Mouse (Mus musculus) E14TG2a.4 (cell line): ENCODE measurements at regions not wholly inside any gene's neighbourhood (a gene's known extent, or its start where the extent isn't known, plus 50 kb on each side); places are given as distances from the start of the nearest gene placed in this dataset.

Experiments
- H3K27me3 ChIP-seq: 2 replicates; pipeline ENCODE4 v1.6.1; 2014; ENCODE audit warnings: low read length, control low read depth; ENCODE audit not compliant: insufficient read depth
- H3K36me3 ChIP-seq: 2 replicates; pipeline ENCODE4 v1.6.1; 2014; ENCODE audit warnings: low read length, control low read depth; ENCODE audit not compliant: insufficient read depth
- H3K4me1 ChIP-seq: replicated peaks from 2 replicates; pipeline ENCODE4 v1.6.1; 2014; ENCODE audit warnings: low read depth, low read length, control low read depth
- H3K4me3 ChIP-seq: replicated peaks from 2 replicates; pipeline ENCODE4 v1.5.1; 2014; ENCODE audit warnings: mild to moderate bottlenecking, low read length
- H3K9me3 ChIP-seq: 2 replicates; pipeline ENCODE4 v1.6.1; 2014; ENCODE audit warnings: low read length, control low read depth
- CTCF ChIP-seq: conservative IDR thresholded peaks from 2 replicates; pipeline ENCODE4 v1.5.1; 2014; ENCODE audit warnings: low read length
- NANOG ChIP-seq: IDR thresholded peaks from 2 replicates; pipeline ENCODE4 v1.6.1; 2014; ENCODE audit warnings: borderline replicate concordance, low read length, mixed read lengths
- POU5F1 ChIP-seq: IDR thresholded peaks from 2 replicates; pipeline ENCODE4 v1.6.1; 2014; ENCODE audit warnings: low read length, borderline replicate concordance

DNA sequence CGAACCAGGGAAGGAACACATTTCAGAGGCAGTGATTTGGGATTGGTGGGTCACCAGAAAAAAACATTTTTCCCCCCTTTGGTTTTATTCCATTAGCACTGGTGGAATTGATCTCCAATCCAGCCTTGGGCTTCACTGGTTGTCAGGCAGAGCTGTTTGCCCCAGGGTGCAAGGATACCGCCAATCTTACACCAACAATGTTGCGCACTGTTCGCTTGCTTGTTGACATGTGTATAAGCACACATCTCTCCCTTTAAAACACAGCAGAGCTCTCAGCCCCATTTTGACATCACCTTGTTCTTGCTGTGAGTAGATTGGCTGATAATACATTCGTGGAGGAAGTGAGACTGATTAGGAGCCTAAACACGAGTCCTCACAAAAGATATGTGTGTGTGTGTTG, 333.1 kb upstream of the Atp5g3 start:
- no peak overlapping the region for H3K4me3 ChIP-seq
- no peaks in the 10 kb centered on the region for H3K27me3 ChIP-seq
- no peaks in the 10 kb centered on the region for H3K9me3 ChIP-seq
- no peaks in the 10 kb centered on the region for H3K4me1 ChIP-seq
- no peaks in the 10 kb centered on the region for H3K36me3 ChIP-seq
- no peak for TF ChIP-seq CTCF
- TF ChIP-seq NANOG, result no peak
- no peak for TF ChIP-seq POU5F1

DNA sequence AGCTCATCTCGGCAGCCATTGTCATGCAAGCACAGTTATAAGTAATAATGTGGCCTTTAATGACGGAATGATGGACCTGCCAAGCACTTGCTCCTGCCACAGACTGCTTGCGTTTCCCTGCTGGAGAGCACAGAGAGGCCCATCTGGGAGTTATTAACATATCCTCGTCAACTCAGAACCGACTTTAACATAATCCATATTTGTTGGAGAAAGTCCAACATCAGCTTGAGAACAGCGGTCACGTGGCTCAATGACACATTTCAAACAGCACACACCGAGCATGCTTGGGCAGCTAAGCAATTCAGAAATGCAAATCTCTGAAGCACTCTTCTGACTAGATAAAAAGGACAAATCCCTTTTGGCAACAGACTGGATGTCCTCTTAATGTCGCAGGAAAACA, 332.7 kb upstream of the Atp5g3 start:
- Histone ChIP-seq H3K9me3 (no peaks in the 10 kb centered on the region), H3K4me1 (no peaks in the 10 kb centered on the region), H3K4me3 (no peak overlapping the region), H3K27me3 (no peaks in the 10 kb centered on the region), H3K36me3 (no peaks in the 10 kb centered on the region)
- TF ChIP-seq POU5F1, result no peak
- TF ChIP-seq CTCF, result no peak
- TF ChIP-seq NANOG, result no peak

DNA sequence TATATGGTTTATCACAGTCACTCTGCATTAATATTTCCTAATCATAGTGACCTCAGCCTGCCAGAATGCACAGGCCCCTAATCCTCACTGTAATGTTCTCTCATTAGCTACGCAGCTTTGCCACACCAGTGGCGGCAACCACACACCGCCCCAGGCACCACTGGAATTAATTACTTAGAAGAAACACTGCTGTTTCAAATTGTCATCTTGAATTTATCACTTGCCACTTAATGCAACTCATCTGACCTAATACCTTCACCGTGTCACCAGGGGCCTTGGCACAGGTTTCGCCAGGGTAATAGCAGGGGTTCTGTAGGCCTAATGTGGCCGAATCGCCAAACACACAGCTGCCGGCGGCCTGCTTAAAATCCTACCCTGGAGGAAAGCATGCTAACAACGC, 328.5 kb upstream of the Atp5g3 start:
- H3K4me3 ChIP-seq, result no peak overlapping the region
- no peak for TF ChIP-seq CTCF
- TF ChIP-seq NANOG, result no peak
- TF ChIP-seq POU5F1, result no peak
- no peaks in the 10 kb centered on the region for H3K27me3 ChIP-seq
- H3K36me3 ChIP-seq, result no peaks in the 10 kb centered on the region
- H3K9me3 ChIP-seq, result no peaks in the 10 kb centered on the region
- no peaks in the 10 kb centered on the region for H3K4me1 ChIP-seq

DNA sequence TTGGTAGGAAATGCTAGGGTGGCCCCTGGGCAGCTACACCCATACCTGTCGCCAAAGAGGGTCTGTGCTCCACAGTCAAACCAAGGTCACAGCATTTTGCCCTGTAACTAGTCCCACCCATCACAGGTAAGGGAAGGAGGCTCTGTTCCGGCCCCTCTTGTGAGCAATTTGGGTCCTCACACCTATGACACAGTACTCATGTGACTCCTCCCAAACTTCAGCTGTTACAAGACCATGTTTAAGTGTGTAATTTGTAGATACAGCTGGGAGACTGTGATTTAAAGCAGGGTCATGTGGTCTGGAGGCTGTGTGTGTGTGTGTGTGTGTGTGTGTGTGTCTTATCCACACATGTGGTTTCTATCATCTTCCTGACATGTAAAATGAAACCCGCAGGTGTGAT, 306.3 kb upstream of the Atp5g3 start:
- TF ChIP-seq POU5F1, result no peak
- TF ChIP-seq CTCF, result no peak
- no peak for TF ChIP-seq NANOG
- Histone ChIP-seq H3K9me3 (no peaks in the 10 kb centered on the region), H3K36me3 (no peaks in the 10 kb centered on the region), H3K4me1 (no peaks in the 10 kb centered on the region), H3K4me3 (no peak overlapping the region), H3K27me3 (no peaks in the 10 kb centered on the region)

DNA sequence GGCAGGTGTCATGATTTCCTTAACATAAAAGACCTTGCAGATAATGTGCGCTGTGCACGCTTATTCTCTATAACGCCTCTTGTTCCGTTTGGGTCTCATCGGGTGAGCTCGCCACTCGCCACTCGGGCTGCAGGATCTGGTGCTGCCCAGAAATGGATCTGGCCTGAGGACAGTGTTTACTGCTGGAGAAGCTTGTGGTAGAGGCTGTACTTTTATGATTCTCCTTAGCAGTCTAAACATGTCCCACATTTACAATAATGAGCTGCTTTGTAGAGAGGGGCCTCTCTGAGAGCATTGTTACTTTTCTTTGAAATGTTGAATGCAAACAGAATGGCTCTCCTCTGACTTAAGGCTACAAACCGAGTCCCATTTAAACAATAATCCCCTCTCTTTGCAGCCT, 299.1 kb upstream of the Atp5g3 start:
- H3K27me3 ChIP-seq, result no peaks in the 10 kb centered on the region
- TF ChIP-seq CTCF (no peak), NANOG (no peak), POU5F1 (no peak)
- no peaks in the 10 kb centered on the region for H3K9me3 ChIP-seq
- H3K4me1 ChIP-seq, result no peaks in the 10 kb centered on the region; the same call in 1 of the 2 replicates
- H3K36me3 ChIP-seq, result no peaks in the 10 kb centered on the region
- H3K4me3 ChIP-seq, result no peak overlapping the region

DNA sequence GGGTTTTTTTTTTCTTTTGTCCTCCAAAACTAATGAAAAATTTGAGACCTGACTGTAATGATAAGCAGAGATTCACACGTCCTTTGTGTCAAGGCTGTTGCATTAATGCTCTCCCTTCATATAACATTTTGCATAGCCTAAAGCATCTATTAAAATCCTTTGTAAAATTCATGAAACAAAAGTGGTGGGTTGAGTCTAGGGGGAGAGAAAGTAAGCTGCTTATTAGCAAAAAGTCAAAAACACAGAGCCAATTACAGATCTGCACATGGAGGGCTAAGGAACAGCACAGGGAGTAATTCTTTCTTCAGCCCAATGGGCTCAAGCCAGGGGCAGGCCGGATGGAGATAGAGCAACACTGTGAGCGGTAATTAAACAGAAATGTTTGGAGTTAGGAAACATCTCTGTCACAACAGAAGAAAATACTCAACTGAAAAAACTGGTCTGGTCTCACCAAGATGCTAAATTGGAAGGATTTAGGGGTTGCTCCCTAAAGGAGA, 298.3 kb upstream of the Atp5g3 start:
- Histone ChIP-seq H3K4me3 (no peak overlapping the region), H3K4me1 (no peaks in the 10 kb centered on the region; the same call in 1 of the 2 replicates), H3K27me3 (no peaks in the 10 kb centered on the region), H3K9me3 (no peaks in the 10 kb centered on the region), H3K36me3 (no peaks in the 10 kb centered on the region)
- TF ChIP-seq CTCF (no peak), POU5F1 (no peak), NANOG (no peak)

DNA sequence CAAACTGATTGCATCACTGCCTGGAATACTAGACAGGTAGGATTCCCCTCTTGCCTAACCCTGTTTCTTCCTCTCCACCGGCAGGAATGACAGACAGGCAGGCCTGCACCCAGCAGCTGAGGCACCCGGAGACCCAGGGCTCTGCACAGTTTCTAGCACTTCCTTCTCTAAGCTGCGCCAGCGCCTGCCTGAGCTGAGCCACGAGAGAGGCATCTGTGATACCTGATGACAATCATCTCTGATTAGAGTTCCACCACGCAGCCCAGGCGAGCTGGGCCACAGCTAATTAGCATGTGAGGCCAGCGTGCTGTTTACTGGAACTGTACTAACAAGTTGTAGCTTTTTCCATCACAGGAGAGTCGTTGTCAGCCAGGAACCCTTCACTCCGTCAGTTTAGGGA, 296.3 kb upstream of the Atp5g3 start:
- no peaks in the 10 kb centered on the region for H3K27me3 ChIP-seq
- H3K4me3 ChIP-seq, result no peak overlapping the region
- no peaks in the 10 kb centered on the region; the same call in 1 of the 2 replicates for H3K4me1 ChIP-seq
- no peaks in the 10 kb centered on the region for H3K9me3 ChIP-seq
- no peak for TF ChIP-seq CTCF
- TF ChIP-seq POU5F1, result no peak
- no peak for TF ChIP-seq NANOG
- H3K36me3 ChIP-seq, result no peaks in the 10 kb centered on the region

DNA sequence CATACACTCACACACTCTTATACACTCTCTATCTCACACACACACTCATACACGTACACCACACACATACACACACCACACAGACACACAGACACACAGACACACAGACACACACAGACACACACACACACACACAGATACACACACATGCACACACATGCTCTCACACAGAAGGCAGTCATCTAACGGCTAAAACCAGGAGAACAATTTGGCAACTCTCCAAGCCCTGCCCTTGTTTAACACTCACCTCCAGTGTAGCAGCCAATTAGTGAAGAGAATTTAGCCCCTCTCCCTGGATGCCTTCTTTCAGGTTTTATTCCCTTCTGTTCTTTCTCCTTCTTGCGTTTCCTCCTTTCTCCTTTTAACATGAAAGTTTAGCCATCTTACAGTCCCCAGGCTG, 291.6 kb upstream of the Atp5g3 start:
- no peak overlapping the region for H3K4me3 ChIP-seq
- peaks cover 9% of the 10 kb centered on the region; the same call in 1 of the 2 replicates for H3K4me1 ChIP-seq
- H3K27me3 ChIP-seq, result no peaks in the 10 kb centered on the region
- H3K9me3 ChIP-seq, result no peaks in the 10 kb centered on the region
- TF ChIP-seq CTCF (no peak), POU5F1 (no peak), NANOG (no peak)
- H3K36me3 ChIP-seq, result no peaks in the 10 kb centered on the region
